Mouse (Mus musculus) macrophage (primary cell): ENCODE data around the gene Edn2. TPM values are rescaled to one million over a fixed set of nuclear protein-coding genes. Genes with fewer than 3 reads are reported as not detected.

Experiments used
- H3K27ac ChIP-seq: fragments of 350-480 bp; formaldehyde crosslinking; 2 replicates; pipeline ENCODE4 v1.9.0; 2021
- H3K36me3 ChIP-seq: fragments of 350-480 bp; formaldehyde crosslinking; 2 replicates; pipeline ENCODE4 v1.9.0; 2021; ENCODE audit errors: inconsistent target
- H3K4me3 ChIP-seq: fragments of 350-480 bp; formaldehyde crosslinking; 2 replicates; pipeline ENCODE4 v1.9.0; 2021; ENCODE audit errors: inconsistent target
- H3K79me2 ChIP-seq: fragments of 350-480 bp; formaldehyde crosslinking; 2 replicates; pipeline ENCODE4 v1.9.0; 2021; ENCODE audit errors: inconsistent target
- WGBS: methylation state at CpG from one replicate; pipeline ENCODE4 v1.1.7; 2026; ENCODE audit warnings: inconsistent platforms; ENCODE audit not compliant: missing documents; 5-methylcytosine and 5-hydroxymethylcytosine counted together
- polyA plus RNA-seq: library from polyadenylated mRNA; stranded (reverse); fragments of 250-400 nt; gene quantifications from 3 replicates; pipeline ENCODE4 v1.2.4, GENCODE M21; 2018; ENCODE audit warnings: inconsistent platforms

Gene Edn2
- polyA plus RNA-seq, 1 experiment from 2014 or later = not detected

GRCm38 (mm10) chr4:120206471-120206891 is 45.5 kb downstream of the Edn2 start:
- H3K36me3 ChIP-seq = no peaks in the 10 kb centered on the region
- H3K4me3 ChIP-seq = no peak overlapping the region
- 87% methylated on average over 6 of the region's 6 CpGs for WGBS
- no peak overlapping the region for H3K27ac ChIP-seq
- no peaks in the 10 kb centered on the region for H3K79me2 ChIP-seq

DNA sequence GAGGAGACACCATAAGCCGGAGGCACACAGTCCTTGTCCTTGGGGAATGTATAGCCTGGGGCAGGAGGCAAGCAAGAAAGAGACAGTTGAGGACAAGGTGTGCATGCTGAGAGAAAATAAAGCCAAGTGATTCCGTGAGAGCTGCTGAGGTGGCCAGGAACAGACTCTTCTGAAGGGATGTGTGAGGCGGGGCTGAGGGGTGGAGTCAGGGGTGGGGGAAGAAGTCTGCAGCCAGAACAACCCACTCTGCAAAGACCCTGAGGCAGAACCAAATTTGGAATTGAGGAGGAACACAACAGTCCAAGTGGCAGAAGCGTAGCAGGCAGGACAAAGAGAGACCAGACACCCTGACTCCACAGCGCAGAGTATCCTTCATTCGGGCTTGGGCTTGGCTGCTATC is 51.1 kb downstream of the Edn2 start:
- no peaks in the 10 kb centered on the region for H3K79me2 ChIP-seq
- H3K27ac ChIP-seq = no peak overlapping the region
- WGBS = 84% methylated on average over 6 of the region's 6 CpGs
- H3K4me3 ChIP-seq = no peak overlapping the region
- no peaks in the 10 kb centered on the region for H3K36me3 ChIP-seq

GRCm38 (mm10) chr4:120212812-120213211 is 51.8 kb downstream of the Edn2 start:
- H3K4me3 ChIP-seq = no peak overlapping the region
- WGBS = 65% methylated on average over 3 of the region's 3 CpGs
- H3K27ac ChIP-seq = no peak overlapping the region
- H3K79me2 ChIP-seq = no peaks in the 10 kb centered on the region
- no peaks in the 10 kb centered on the region for H3K36me3 ChIP-seq

DNA sequence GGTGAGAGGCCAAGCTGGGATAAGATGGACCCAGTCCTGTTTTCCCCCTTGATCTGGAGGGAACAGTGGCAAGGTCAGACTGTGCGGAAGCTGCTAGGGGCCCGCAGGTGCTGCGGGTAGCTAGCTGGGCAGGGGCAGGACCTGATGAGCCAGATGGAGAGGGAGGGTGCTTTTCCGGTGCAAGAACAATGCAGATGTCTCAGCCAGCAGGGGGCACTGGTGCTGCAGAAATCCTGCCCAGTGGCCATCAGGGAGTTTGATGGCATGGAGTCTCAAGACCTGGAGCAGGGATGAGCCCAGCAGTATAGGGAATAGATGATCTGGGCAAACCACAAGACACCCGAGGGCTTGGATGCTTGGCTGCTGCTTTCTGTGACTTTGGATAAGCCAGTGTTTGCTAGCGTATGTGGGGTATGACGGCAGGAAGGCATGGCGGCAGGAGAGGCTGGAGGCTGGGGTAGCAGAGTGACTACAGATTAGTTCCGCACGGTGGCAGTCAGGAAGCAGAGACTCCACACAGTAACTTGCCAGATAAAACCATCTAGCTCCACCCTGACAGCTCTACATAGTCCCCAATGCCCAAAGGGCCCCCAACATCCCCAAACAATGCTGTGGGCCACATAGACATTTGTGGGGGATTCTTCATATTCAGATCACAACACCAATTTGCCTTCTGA is 55.0 kb downstream of the Edn2 start:
- no peaks in the 10 kb centered on the region for H3K36me3 ChIP-seq
- H3K27ac ChIP-seq = no peak overlapping the region
- 48% methylated on average over 10 of the region's 10 CpGs for WGBS
- H3K79me2 ChIP-seq = no peaks in the 10 kb centered on the region
- no peak overlapping the region for H3K4me3 ChIP-seq

DNA sequence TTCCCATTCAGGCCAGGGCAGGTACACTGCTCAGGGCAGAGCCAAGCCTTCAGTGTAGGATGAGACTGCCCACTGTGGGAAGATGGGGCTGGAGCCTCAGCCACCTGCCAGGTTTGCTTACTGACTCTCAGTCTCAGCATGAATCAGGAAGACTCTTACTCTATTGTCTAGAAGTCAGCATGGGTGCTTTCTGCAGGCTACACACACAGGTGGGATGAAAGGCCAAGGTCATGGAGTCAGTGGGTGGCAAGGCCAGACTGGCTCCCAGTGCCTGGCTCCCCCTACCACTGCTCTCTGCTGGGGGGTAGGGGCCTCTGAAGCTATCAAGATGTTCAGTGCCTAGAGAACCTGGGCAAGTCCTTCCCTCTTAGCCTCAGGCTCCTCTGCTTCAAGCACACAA is 55.9 kb downstream of the Edn2 start:
- Histone ChIP-seq H3K36me3 (no peaks in the 10 kb centered on the region), H3K4me3 (no peak overlapping the region), H3K79me2 (no peaks in the 10 kb centered on the region), H3K27ac (no peak overlapping the region)

Other genes starting within 250 kb of the Edn2 start
- not detected in 3 replicates for gene AL607142.1, start 96.2 kb upstream of the Edn2 start, polyA plus RNA-seq
- gene Foxo6, start 126.1 kb downstream of the Edn2 start, polyA plus RNA-seq = not detected in 3 replicates
- 14.3 to 28.1 TPM (median 16.7 TPM) in 3 replicates for gene Scmh1, start 244.1 kb downstream of the Edn2 start, polyA plus RNA-seq